ENCODE assay signal across 8 mouse cellular contexts in genomic region chr9:66919382-66919971, GRCm38 (mm10). TPM values are rescaled to one million over a fixed set of nuclear protein-coding genes. Genes with fewer than 3 reads are reported as not detected.
DNase-seq lines count a peak whose midpoint lies in the region; ATAC-seq and TF ChIP-seq lines count a peak whose summit lies in the region.

Gene Rab8b (minus strand): TSS chr9:66919687.

- 0 out of 2 replicates have a peak, but pooled peaks cover 3% of the 10 kb centered on the region for H3K36me3 ChIP-seq in kidney, embryonic 14.5 days (ENCODE audit: control insufficient read depth, insufficient read depth, low read length)
- H3K36me3 ChIP-seq in limb, embryonic 15.5 days, result no peaks in the 10 kb centered on the region

- H3K9ac ChIP-seq in kidney, embryonic 14.5 days (ENCODE audit: low read depth, low read length), result peak within 1 kb of the TSS; percentile 95
- H3K9ac ChIP-seq in limb, embryonic 15.5 days, result peak within 1 kb of the TSS; percentile 75

- no peak for TF ChIP-seq CTCF in bone marrow macrophage, adult 2 months (IDR thresholded peaks at IDR 0.05; ENCODE audit: low read depth, low read length)
- TF ChIP-seq CTCF in embryonic fibroblast, embryonic 13.5 days (IDR thresholded peaks at IDR 0.05; ENCODE audit: borderline replicate concordance, insufficient read depth, low read length), result no peak

- under 1% methylated on average over 45 of the region's 49 CpGs for WGBS in kidney, embryonic 14.5 days
- WGBS in limb, embryonic 15.5 days, result under 1% methylated on average over 43 of the region's 49 CpGs

- DNase-seq in A20 (ENCODE audit: low read depth, low spot score), result peak; percentile 98
- peak; percentile 93 to 95 for DNase-seq in heart, adult 9 months (ENCODE audit: low spot score in 2 of 2)
- DNase-seq in monocyte, adult 2 months (ENCODE audit: low read depth in 1 of 2, low spot score in 2 of 2), result peak; percentile 84 to 91
- DNase-seq in spleen, postnatal 36 days (ENCODE audit: low spot score in 2 of 2), result peak; percentile 96 to 97

- H3K4me3 ChIP-seq in bone marrow macrophage, adult 2 months (ENCODE audit: insufficient read depth, low read length), result peak within 1 kb of the TSS; percentile 69
- peak within 1 kb of the TSS; percentile 71 for H3K4me3 ChIP-seq in embryonic fibroblast, embryonic 13.5 days (ENCODE audit: insufficient read depth, low read length)
- peak within 1 kb of the TSS; percentile 94 for H3K4me3 ChIP-seq in kidney, embryonic 14.5 days (ENCODE audit: low read length)
- H3K4me3 ChIP-seq in limb, embryonic 15.5 days, result peak within 1 kb of the TSS; percentile 77

- H3K4me1 ChIP-seq in bone marrow macrophage, adult 2 months (ENCODE audit: control insufficient read depth, insufficient read depth, low read length), result peaks cover 28% of the 10 kb centered on the region
- peaks cover 10% of the 10 kb centered on the region for H3K4me1 ChIP-seq in embryonic fibroblast, embryonic 13.5 days (ENCODE audit: control insufficient read depth, insufficient read depth, low read length)
- peaks cover 7% of the 10 kb centered on the region; the same call in 1 of the 2 replicates for H3K4me1 ChIP-seq in kidney, embryonic 14.5 days (ENCODE audit: control insufficient read depth, insufficient read depth, low read length)
- H3K4me1 ChIP-seq in limb, embryonic 15.5 days, result peaks cover 10% of the 10 kb centered on the region; the same call in 1 of the 2 replicates

- no peaks in the 10 kb centered on the region for H3K9me3 ChIP-seq in kidney, embryonic 14.5 days (ENCODE audit: control insufficient read depth, low read length)
- no peaks in the 10 kb centered on the region for H3K9me3 ChIP-seq in limb, embryonic 15.5 days

- TF ChIP-seq POLR2A in bone marrow macrophage, adult 2 months (IDR thresholded peaks at IDR 0.05; ENCODE audit: borderline replicate concordance, low read depth, low read length), result peak; percentile 88
- TF ChIP-seq POLR2A in embryonic fibroblast, embryonic 13.5 days (IDR thresholded peaks at IDR 0.05; ENCODE audit: low read depth, low read length), result peak; percentile 90

- ATAC-seq in kidney, embryonic 14.5 days (ENCODE audit: low FRiP score, low TSS enrichment), result peak; percentile 98
- ATAC-seq in limb, embryonic 15.5 days (ENCODE audit: insufficient number of reproducible peaks, low FRiP score, low TSS enrichment, low read depth), result peak; percentile 99

- peak within 1 kb of the TSS; percentile 83 for H3K4me2 ChIP-seq in kidney, embryonic 14.5 days (replicated peaks; ENCODE audit: low read depth, low read length)
- peak within 1 kb of the TSS; percentile 82 for H3K4me2 ChIP-seq in limb, embryonic 15.5 days

- peak within 1 kb of the TSS; percentile 92 for H3K27ac ChIP-seq in bone marrow macrophage, adult 2 months (ENCODE audit: insufficient read depth, low read depth, low read length)
- H3K27ac ChIP-seq in embryonic fibroblast, embryonic 13.5 days (ENCODE audit: insufficient read depth, low read length), result peak within 1 kb of the TSS; percentile 78
- H3K27ac ChIP-seq in kidney, embryonic 14.5 days (ENCODE audit: low read depth, low read length), result peak within 1 kb of the TSS; percentile 90
- H3K27ac ChIP-seq in limb, embryonic 15.5 days, result peak within 1 kb of the TSS; percentile 88

- H3K27me3 ChIP-seq in kidney, embryonic 14.5 days (ENCODE audit: control insufficient read depth, insufficient read depth, low read length), result no peaks in the 10 kb centered on the region
- H3K27me3 ChIP-seq in limb, embryonic 15.5 days, result no peaks in the 10 kb centered on the region

RNA-seq across cellular contexts. Expression of gene Rab8b, which starts in this region (rescaled TPM):
- polyA plus RNA-seq in bone marrow macrophage, adult 2 months (2012; ENCODE audit: insufficient read depth, insufficient read length, missing spikeins), result 160 and 169 TPM in 2 replicates
- 31.9 and 32.5 TPM in 2 replicates for polyA plus RNA-seq in embryonic fibroblast, embryonic 13.5 days (2011; ENCODE audit: insufficient read length, low read depth, missing spikeins)
- polyA plus RNA-seq in kidney, embryonic 14.5 days (2014; fragmentation: Nextera tagmentation; extraction: Ambion mirVana), result 18.0 and 27.3 TPM in 2 replicates
- 25.9 and 27.3 TPM in 2 replicates for polyA plus RNA-seq in limb, embryonic 15.5 days (2015; fragmentation: Nextera tagmentation; extraction: Ambion mirVana)

Comparison
In these comparisons a context has a peak if more than half of its experiments do, and no peak if none do; other contexts are left out.
1. Peak in every context shown above with its lines: DNase-seq, ATAC-seq, H3K4me3 ChIP-seq and H3K27ac ChIP-seq.